Mouse (Mus musculus) right cerebral cortex, adult 18-20 months (tissue): ENCODE measurements around the gene Gm21961.
"Not testable (repeated sequence)": the region's sequence is repeated elsewhere in the genome, so short reads cannot be mapped to it uniquely, and the experiment has no call there.

Source experiments
- DNase-seq: peaks from one replicate; pipeline ENCODE4 v3.0.0; 2022; ENCODE audit warnings: mixed read lengths

The Gm21961 gene

GRCm38 (mm10) chr15:65014804-65015203, at the start of gene Gm21961:
Gene Gm21961, minus strand, starts transcription at chr15:65014904.
- no peak for DNase-seq

DNA sequence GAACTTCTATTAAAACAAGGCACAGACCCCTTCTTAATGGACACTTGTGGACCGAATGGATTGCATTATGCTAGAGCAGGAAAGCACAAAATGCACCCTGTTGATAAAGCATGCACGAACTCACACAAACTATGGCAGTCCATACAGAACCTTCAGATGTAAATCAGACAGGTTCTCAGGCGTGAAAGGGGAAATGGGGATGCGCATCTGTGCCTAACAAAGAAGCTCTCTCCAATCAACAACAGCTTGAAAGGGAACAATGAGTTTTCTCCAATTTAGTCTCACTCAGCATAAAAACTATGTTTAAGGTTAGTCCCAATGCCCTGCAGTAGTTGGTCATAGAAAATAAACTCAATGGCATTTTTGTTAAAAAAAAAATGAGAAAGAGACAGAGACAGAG, 27.3 kb upstream of the Gm21961 start:
- DNase-seq, result no peak

- not testable (repeated sequence) for DNase-seq
Measured at GRCm38 (mm10) chr15:65039216-65039615, 24.5 kb upstream of the Gm21961 start.

- DNase-seq, result no peak
Measured at GRCm38 (mm10) chr15:65017971-65018370, 3.3 kb upstream of the Gm21961 start.

DNA sequence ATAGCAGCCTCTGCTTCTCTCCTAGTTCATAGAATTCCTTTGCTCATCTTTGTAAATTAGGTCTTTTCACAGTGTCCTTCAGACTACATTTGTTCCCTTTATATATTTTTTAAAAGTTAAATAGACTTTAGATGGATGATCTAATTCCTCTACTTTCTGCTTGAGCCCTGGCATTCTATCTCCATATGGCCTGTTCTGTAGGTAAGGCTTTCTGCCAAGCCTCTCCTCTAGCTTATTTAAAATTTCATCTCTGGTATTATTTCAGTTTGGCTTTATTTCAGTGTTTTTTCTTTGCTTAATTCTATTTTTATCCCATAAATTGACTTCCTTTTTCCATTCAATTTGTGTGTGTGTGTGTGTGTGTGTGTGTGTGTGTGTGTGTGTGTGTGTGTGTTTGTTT, 8.5 kb downstream of the Gm21961 start:
- DNase-seq, result no peak

DNA sequence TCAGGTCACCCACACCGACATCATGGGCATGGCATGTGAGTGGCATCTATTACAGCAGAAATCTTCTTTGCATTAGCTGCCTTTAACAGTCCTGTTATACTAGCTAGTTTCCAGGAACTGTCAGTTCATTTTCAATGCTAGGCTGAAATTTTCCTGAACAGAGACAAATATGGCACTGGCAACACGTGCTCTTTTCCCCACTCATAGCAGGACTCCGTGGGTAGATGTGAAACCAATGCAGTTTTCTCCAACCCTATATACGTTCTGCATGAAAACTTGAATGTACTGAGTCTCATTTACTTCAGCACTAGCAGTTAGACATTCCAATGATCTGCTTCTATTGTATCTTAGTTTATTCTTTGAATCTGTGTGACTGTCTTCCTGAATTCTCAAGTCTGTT, 20.2 kb downstream of the Gm21961 start:
- peak; percentile 12 for DNase-seq

- DNase-seq, result no peak
Measured at GRCm38 (mm10) chr15:64979976-64980375, 34.7 kb downstream of the Gm21961 start.

DNA sequence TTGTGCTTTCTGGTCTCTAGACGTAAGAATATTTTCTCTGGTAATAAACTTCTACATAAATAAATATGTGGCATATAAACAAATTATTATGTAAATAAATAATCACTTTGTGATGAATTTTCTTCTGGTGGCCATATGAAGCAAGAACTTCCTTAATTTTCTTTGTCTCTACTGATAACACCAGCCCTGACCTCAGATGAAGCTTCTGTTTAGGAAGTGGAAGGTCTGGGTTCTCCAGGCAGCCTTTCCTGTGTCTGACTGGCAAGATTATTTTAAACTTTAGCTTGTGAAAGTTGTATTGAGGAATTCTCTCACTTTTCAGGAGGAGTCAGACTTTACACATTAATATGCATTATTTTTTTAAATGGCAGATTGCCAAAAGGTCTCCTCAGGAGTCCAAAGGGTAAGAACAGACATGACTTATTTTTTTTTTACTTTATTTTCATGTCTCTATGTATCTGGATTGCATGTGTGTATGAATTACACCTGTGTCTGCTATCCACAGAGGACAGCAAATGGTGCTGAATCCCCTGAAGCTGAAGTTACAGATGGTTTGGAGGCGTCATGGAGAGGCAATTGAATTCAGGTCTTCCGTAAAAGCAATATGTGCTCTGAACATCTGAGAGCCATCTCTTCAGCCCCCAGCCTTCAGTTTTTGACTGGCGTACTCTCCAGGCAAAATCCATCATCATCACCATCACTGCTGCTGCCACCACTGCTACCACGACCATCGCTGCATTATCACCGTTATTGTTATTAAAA, 38.5 kb downstream of the Gm21961 start:
- DNase-seq, result peak; percentile 19
